Mouse (Mus musculus) heart, postnatal 0 days (tissue): ENCODE results near the gene Nenf. TPM values are rescaled to one million over a fixed set of nuclear protein-coding genes. Genes with fewer than 3 reads are reported as not detected.

Source experiments
- ATAC-seq: fragments of 200-750 bp; cut with Nextera tagmentation; 2 replicates; pipeline ENCODE4 v1.8.0; 2017; ENCODE audit warnings: low read depth, moderate number of reproducible peaks, moderate library complexity; ENCODE audit not compliant: insufficient read depth
- DNase-seq: peaks from one replicate; pipeline ENCODE4 v3.0.0-alpha.2; 2016; ENCODE audit warnings: low spot score
- H3K27ac ChIP-seq: fragments of 300-500 bp; sonication (generic); 2 replicates; pipeline ENCODE4 v1.5.1; 2014; ENCODE audit warnings: low read depth, mild to moderate bottlenecking
- H3K27me3 ChIP-seq: fragments of 300-500 bp; sonication (generic); 2 replicates; pipeline ENCODE4 v1.6.1; 2014; ENCODE audit warnings: low read length, mixed read lengths; ENCODE audit not compliant: control insufficient read depth, insufficient read depth
- H3K36me3 ChIP-seq: fragments of 300-500 bp; sonication (generic); replicated peaks from 2 replicates; pipeline ENCODE4 v1.6.1; 2014; ENCODE audit warnings: low read length, mixed read lengths; ENCODE audit not compliant: control insufficient read depth, insufficient read depth
- H3K4me1 ChIP-seq: fragments of 300-500 bp; sonication (generic); 2 replicates; pipeline ENCODE4 v1.6.1; 2014; ENCODE audit warnings: antibody characterized with exemption; ENCODE audit not compliant: control insufficient read depth, insufficient read depth
- H3K4me2 ChIP-seq: fragments of 300-500 bp; sonication (generic); 2 replicates; pipeline ENCODE4 v1.6.1; 2014; ENCODE audit warnings: low read depth, mild to moderate bottlenecking, low read length, moderate library complexity
- H3K4me3 ChIP-seq: fragments of 300-500 bp; sonication (generic); 2 replicates; pipeline ENCODE4 v1.5.1; 2014; ENCODE audit warnings: low read depth, low read length
- H3K9ac ChIP-seq: fragments of 300-500 bp; sonication (generic); replicated peaks from 2 replicates; pipeline ENCODE4 v1.6.1; 2014; ENCODE audit warnings: low read depth, low read length, mixed read lengths
- H3K9me3 ChIP-seq: fragments of 300-500 bp; sonication (generic); replicated peaks from 2 replicates; pipeline ENCODE4 v1.6.1; 2016; ENCODE audit warnings: low read length; ENCODE audit not compliant: control insufficient read depth
- CTCF ChIP-seq: IDR thresholded peaks from 2 replicates; pipeline ENCODE4 v1.5.1; 2016; ENCODE audit warnings: antibody characterized with exemption, control low read depth, low read depth
- EP300 ChIP-seq: IDR thresholded peaks from 2 replicates; pipeline ENCODE4 v1.6.1; 2016; ENCODE audit warnings: antibody characterized with exemption, low read depth
- WGBS: fragments of 180-500 bp; shearing (Covaris S2); extraction: QIAGEN DNeasy Blood & Tissue Kit; methylation state at CpG from one replicate; pipeline ENCODE4 v1.1.7; 2014; 5-methylcytosine and 5-hydroxymethylcytosine counted together
- polyA plus RNA-seq: library from polyadenylated mRNA; unstranded; fragments of >200 nt; fragmentation: Nextera tagmentation; extraction: Ambion mirVana; gene quantifications from 2 replicates; pipeline ENCODE4 v1.2.1, GENCODE M21; 2015
- total RNA-seq: library from RNA; depleted of rRNA; stranded (reverse); fragments of >200 nt; gene quantifications from 2 replicates; pipeline ENCODE4 v1.2.3, GENCODE M21; 2014; ENCODE audit warnings: low replicate concordance

The Nenf gene
- total and polyA plus RNA-seq, 2 experiments from 2014 or later: 166 to 250 TPM

DNA sequence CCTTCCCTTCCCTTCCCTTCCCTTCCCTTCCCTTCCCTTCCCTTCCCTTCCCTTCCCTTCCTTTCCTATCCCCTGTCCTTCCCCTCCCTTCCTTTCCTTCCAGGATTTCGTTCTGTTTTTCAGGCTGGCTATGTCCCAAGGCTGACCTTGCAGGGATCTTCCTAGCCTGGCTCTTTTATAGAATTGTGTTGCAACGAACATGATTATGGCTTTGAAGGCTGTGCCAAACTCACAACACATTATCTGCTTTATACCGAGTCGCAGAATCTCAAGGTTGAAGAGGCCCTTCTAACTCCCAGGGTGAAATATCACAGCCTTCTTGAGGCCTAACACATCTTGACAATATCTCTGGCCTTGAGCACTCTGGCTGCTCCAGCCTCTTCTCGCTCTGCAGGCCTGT is 692 bp upstream of the Nenf start:
- no peak for ATAC-seq
- Histone ChIP-seq H3K4me2 (no peak overlapping the region), H3K36me3 (no peaks in the 10 kb centered on the region), H3K9me3 (no peaks in the 10 kb centered on the region), H3K27me3 (no peaks in the 10 kb centered on the region), H3K27ac (peak overlapping the region; percentile 30), H3K4me1 (peaks cover 5% of the 10 kb centered on the region; the same call in 1 of the 2 replicates), H3K4me3 (no peak overlapping the region), H3K9ac (no peak overlapping the region)
- TF ChIP-seq CTCF: no peak
- TF ChIP-seq EP300: no peak
- no peak for DNase-seq
- 16% methylated on average over 5 of the region's 5 CpGs for WGBS

DNA sequence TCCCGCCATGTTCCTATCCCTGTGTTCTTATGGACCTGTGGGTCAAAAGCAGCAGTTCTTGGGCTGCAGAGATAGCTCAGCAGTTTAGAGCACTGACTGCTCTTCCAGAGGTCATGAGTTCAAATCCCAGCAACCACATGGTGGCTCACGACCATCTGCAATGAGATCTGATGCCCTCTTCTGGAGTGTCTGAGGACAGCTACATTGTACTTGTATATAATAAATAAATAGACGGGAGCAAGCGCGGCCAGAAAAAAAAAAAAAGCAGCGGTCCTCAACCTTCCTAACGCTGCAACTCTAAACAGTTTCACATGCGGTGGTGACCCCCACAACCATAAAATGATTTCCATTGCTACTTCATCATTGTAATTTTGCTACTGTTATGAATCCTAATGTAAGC is 1.2 kb downstream of the Nenf start:
- Histone ChIP-seq H3K4me2 (peak overlapping the region; percentile 92), H3K9me3 (no peaks in the 10 kb centered on the region), H3K4me3 (peak overlapping the region; percentile 89; the same call in 1 of the 2 replicates), H3K4me1 (peaks cover 10% of the 10 kb centered on the region), H3K9ac (peak overlapping the region; percentile 94; the same call in 1 of the 2 replicates), H3K36me3 (no peaks in the 10 kb centered on the region), H3K27ac (no peak overlapping the region), H3K27me3 (no peaks in the 10 kb centered on the region)
- TF ChIP-seq EP300 (no peak), CTCF (no peak)
- WGBS: 86% methylated on average over 8 of the region's 8 CpGs
- ATAC-seq (no peak), DNase-seq (no peak)

DNA sequence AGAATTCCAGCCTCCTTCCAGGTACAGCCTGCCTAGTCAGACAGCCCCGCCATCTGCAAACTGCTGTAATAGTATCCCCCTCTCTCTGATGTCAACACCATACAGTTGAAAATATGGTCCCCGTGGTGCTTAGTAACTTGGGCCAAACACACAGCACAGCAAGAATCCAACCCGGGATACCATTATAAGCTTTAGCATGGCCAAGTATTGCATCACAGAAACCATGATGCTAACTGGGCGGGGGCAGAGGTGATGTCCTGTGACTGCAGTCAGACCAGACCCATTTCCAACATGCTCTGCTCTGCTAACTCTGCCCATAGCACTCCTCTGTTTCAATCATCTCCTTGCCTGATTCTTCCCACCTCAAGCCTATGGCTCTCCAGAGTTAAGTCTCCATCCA is 4.1 kb downstream of the Nenf start:
- TF ChIP-seq EP300 (no peak), CTCF (no peak)
- no peak overlapping the region for H3K9ac ChIP-seq
- no peaks in the 10 kb centered on the region for H3K9me3 ChIP-seq
- H3K27me3 ChIP-seq: no peaks in the 10 kb centered on the region
- 64% methylated on average over 4 of the region's 4 CpGs for WGBS
- DNase-seq (no peak), ATAC-seq (no peak)
- 0 out of 2 replicates have a peak, but pooled peaks cover 3% of the 10 kb centered on the region for H3K36me3 ChIP-seq
- H3K4me2 ChIP-seq: no peak overlapping the region
- H3K4me3 ChIP-seq: no peak overlapping the region
- peaks cover 10% of the 10 kb centered on the region for H3K4me1 ChIP-seq
- no peak overlapping the region for H3K27ac ChIP-seq

DNA sequence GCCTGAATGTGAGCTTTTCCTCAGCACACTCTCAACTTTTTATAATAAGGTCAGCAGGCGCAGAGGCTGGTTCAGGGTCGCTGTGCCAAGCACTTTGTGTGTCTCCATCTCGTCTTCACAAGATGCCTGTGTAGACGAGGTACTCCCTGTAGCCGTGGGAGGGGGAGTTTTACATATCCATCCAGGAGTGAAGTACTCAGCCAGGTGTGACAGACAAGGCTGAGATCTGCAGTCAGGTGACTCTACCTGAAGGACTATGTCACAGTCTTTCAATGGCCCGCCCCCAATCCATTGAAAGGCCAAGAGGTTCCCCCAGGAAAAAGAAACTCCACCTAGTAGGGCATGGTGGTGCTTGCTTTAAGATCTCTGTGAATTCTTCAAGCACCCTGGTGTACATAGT is 4.8 kb downstream of the Nenf start:
- Histone ChIP-seq H3K27ac (peak overlapping the region; percentile 86; the same call in 1 of the 2 replicates), H3K9me3 (no peaks in the 10 kb centered on the region), H3K36me3 (0 out of 2 replicates have a peak, but pooled peaks cover 4% of the 10 kb centered on the region), H3K4me1 (peaks cover 10% of the 10 kb centered on the region), H3K4me3 (peak overlapping the region; percentile 67), H3K27me3 (no peaks in the 10 kb centered on the region), H3K9ac (peak overlapping the region; percentile 61), H3K4me2 (peak overlapping the region; percentile 59)
- no peak for TF ChIP-seq CTCF
- no peak for ATAC-seq
- no peak for DNase-seq
- 54% methylated on average over 6 of the region's 6 CpGs for WGBS

DNA sequence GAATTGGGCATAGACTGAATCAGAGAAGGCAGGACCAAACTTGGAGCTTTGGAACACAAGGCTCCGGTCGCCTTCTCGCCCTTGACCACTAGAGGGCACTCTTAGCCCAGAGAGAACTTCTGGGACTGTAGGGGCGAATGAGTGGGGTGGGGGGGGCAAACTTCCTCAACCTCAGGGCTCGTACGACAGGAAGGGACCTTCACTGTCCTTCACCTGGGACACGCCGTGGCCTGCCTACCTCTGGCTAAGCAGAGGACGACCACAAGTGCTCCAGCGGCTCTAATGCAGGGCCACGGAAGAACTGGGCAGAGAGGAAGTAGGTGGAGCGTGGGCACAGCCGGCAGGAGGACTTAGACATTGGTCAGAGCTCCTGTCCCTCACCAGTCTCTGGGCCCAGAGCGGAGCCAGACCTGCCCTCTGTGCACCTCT is 5.5 kb downstream of the Nenf start:
- peak; percentile 96 for TF ChIP-seq CTCF
- no peak for TF ChIP-seq EP300
- peak; percentile 95 for ATAC-seq

More for the DNA sequence above, 5.5 kb downstream of the Nenf start:
- peaks cover 10% of the 10 kb centered on the region for H3K4me1 ChIP-seq
- peak overlapping the region; percentile 59 for H3K4me2 ChIP-seq
- peak overlapping the region; percentile 67 for H3K4me3 ChIP-seq
- peaks cover 11% of the 10 kb centered on the region; the same call in 1 of the 2 replicates for H3K36me3 ChIP-seq
- H3K27me3 ChIP-seq: no peaks in the 10 kb centered on the region
- WGBS: under 1% methylated on average over 14 of the region's 14 CpGs
- no peaks in the 10 kb centered on the region for H3K9me3 ChIP-seq
- peak overlapping the region; percentile 61 for H3K9ac ChIP-seq
- peak overlapping the region; percentile 86 for H3K27ac ChIP-seq
- DNase-seq: peak; percentile 95
